Mouse (Mus musculus) left cerebral cortex, postnatal 14 days (tissue): Measurements from ENCODE around the gene Ssr2. TPM values are rescaled to one million over a fixed set of nuclear protein-coding genes. Genes with fewer than 3 reads are reported as not detected.

ENCODE experiments used
- DNase-seq, 2 experiments: peaks; one replicate each; pipeline ENCODE4 v3.0.0; 2021 to 2022; ENCODE audit warnings: low spot score in 2 of 2, mixed read lengths in 1 of 2
- intact Hi-C: fragments of 180-260 bp; cut with DNase I; formaldehyde crosslinking; loops from one replicate; pipeline ENCODE4 v1.15.1; 2025
- total RNA-seq, 2 experiments: library from RNA; stranded (reverse); gene quantifications; 2 replicates each; pipeline ENCODE4 v1.2.3; 2021

The Ssr2 gene
- total RNA-seq, 2 experiments from 2014 or later = 114 to 123 TPM

GRCm38 (mm10) chr3:88539397-88539796, 36.3 kb upstream of the Ssr2 start:
- no peak for DNase-seq
- intact Hi-C loops = no loop called here

GRCm38 (mm10) chr3:88540085-88540484, 35.6 kb upstream of the Ssr2 start:
- intact Hi-C loops = no loop called here

GRCm38 (mm10) chr3:88541622-88542401, 33.9 kb upstream of the Ssr2 start:
- DNase-seq = no peak
- intact Hi-C loops = no loop called here

More at GRCm38 (mm10) chr3:88540085-88540484, 35.6 kb upstream of the Ssr2 start:
- no peak for DNase-seq

GRCm38 (mm10) chr3:88542486-88542885, 33.2 kb upstream of the Ssr2 start:
- intact Hi-C loops = no loop called here
- no peak for DNase-seq

GRCm38 (mm10) chr3:88543174-88543573, 32.5 kb upstream of the Ssr2 start:
- intact Hi-C loops = no loop called here
- no peak for DNase-seq

GRCm38 (mm10) chr3:88543651-88544410, 31.8 kb upstream of the Ssr2 start:
- intact Hi-C loops = no loop called here
- DNase-seq = no peak

- no peak for DNase-seq
- intact Hi-C loops = no loop called here
Observed at GRCm38 (mm10) chr3:88544514-88544913, 31.2 kb upstream of the Ssr2 start.

- intact Hi-C loops = no loop called here
- DNase-seq = no peak
Observed at GRCm38 (mm10) chr3:88544955-88545591, 30.6 kb upstream of the Ssr2 start.

- DNase-seq = no peak
- intact Hi-C loops = no loop called here
Observed at GRCm38 (mm10) chr3:88546674-88547418, 28.8 kb upstream of the Ssr2 start.

- intact Hi-C loops = no loop called here
- no peak for DNase-seq
Observed at GRCm38 (mm10) chr3:88548180-88548917, 27.3 kb upstream of the Ssr2 start, which contains the start of gene Rab25. Gene Rab25 (minus strand): TSS chr3:88548300.

GRCm38 (mm10) chr3:88551586-88551985, 24.1 kb upstream of the Ssr2 start:
- DNase-seq = no peak
- intact Hi-C loops = no loop called here

- DNase-seq = no peak
- intact Hi-C loops = no loop called here
Observed at GRCm38 (mm10) chr3:88552082-88552645, 23.5 kb upstream of the Ssr2 start.

- intact Hi-C loops = no loop called here
- DNase-seq = peak; percentile 98 to 99
Observed at GRCm38 (mm10) chr3:88552676-88553524, 22.8 kb upstream of the Ssr2 start, which contains the start of gene Lamtor2. Gene Lamtor2 (minus strand): TSS chr3:88553074.

GRCm38 (mm10) chr3:88553525-88553879, 22.2 kb upstream of the Ssr2 start, which contains the start of gene Ubqln4:
Gene Ubqln4 (plus strand): TSS chr3:88553758.
- intact Hi-C loops = no loop called here
- peak; percentile 86 to 88 for DNase-seq

- intact Hi-C loops = no loop called here
- peak; percentile 46 to 63 for DNase-seq
Observed at GRCm38 (mm10) chr3:88553880-88554586, 21.6 kb upstream of the Ssr2 start.

- intact Hi-C loops = no loop called here
- DNase-seq = no peak
Observed at GRCm38 (mm10) chr3:88555069-88555605, 20.5 kb upstream of the Ssr2 start.

- no peak for DNase-seq
- intact Hi-C loops = no loop called here
Observed at GRCm38 (mm10) chr3:88555731-88556130, 19.9 kb upstream of the Ssr2 start.
